In genomic region chr5:149510323-149510722, GRCm38 (mm10) we compare ENCODE assay signal across 30 mouse cellular contexts. TPM values are rescaled to one million over a fixed set of nuclear protein-coding genes. Genes with fewer than 3 reads are reported as not detected.
DNase-seq lines count a peak whose midpoint lies in the region; ATAC-seq and TF ChIP-seq lines count a peak whose summit lies in the region.
"Had no signal": no experiment of that assay in that cellular context is flagged by ENCODE, and none has a peak within 500 bp of the region (broad histone marks: within the 10 kb centered on the region; RNA-seq: fewer than 3 reads in every experiment).

No protein-coding gene starts in this region.

- H3K9ac ChIP-seq in hindbrain, embryonic 13.5 days, result no peak overlapping the region
- no peak overlapping the region for H3K9ac ChIP-seq in hindbrain, embryonic 16.5 days (ENCODE audit: low read depth, low read length)
- H3K9ac ChIP-seq in forebrain, embryonic 13.5 days, result no peak overlapping the region
- no peak overlapping the region for H3K9ac ChIP-seq in neural tube, embryonic 13.5 days
- H3K9ac ChIP-seq: embryonic facial prominence, embryonic 12.5 days; heart, embryonic 13.5 days; limb, embryonic 13.5 days; lung, embryonic 15.5 days had no signal

- no peak for TF ChIP-seq CTCF in brain, embryonic 14.5 days (IDR thresholded peaks at IDR 0.05; ENCODE audit: borderline replicate concordance, extremely low read depth, insufficient read depth, insufficient read length)
- no peak for TF ChIP-seq CTCF in layer of hippocampus, adult 2 months (conservative IDR thresholded peaks at IDR 0.05)

- H3K9me3 ChIP-seq in hindbrain, embryonic 13.5 days, result no peaks in the 10 kb centered on the region
- H3K9me3 ChIP-seq in hindbrain, embryonic 16.5 days (ENCODE audit: control insufficient read depth, low read length), result no peaks in the 10 kb centered on the region
- H3K9me3 ChIP-seq in forebrain, embryonic 13.5 days (replicated peaks), result no peaks in the 10 kb centered on the region
- no peaks in the 10 kb centered on the region for H3K9me3 ChIP-seq in neural tube, embryonic 13.5 days
- H3K9me3 ChIP-seq: embryonic facial prominence, embryonic 12.5 days; limb, embryonic 13.5 days; lung, embryonic 15.5 days had no signal

- no peaks in the 10 kb centered on the region for H3K36me3 ChIP-seq in hindbrain, embryonic 13.5 days
- H3K36me3 ChIP-seq in hindbrain, embryonic 16.5 days (ENCODE audit: control insufficient read depth, insufficient read depth, low read length), result no peaks in the 10 kb centered on the region
- no peaks in the 10 kb centered on the region for H3K36me3 ChIP-seq in forebrain, embryonic 13.5 days (ENCODE audit: poor library complexity, severe bottlenecking)
- H3K36me3 ChIP-seq in neural tube, embryonic 13.5 days, result no peaks in the 10 kb centered on the region
- H3K36me3 ChIP-seq: embryonic facial prominence, embryonic 12.5 days; heart, embryonic 13.5 days; limb, embryonic 13.5 days; lung, embryonic 15.5 days had no signal

- 47% methylated on average over 13 of the region's 13 CpGs for whole genome bisulfite sequencing in hindbrain, embryonic 13.5 days
- WGBS in hindbrain, embryonic 16.5 days, result 48% methylated on average over 13 of the region's 13 CpGs
- WGBS in forebrain, embryonic 13.5 days, result 30% methylated on average over 13 of the region's 13 CpGs
- 26% methylated on average over 13 of the region's 13 CpGs for WGBS in neural tube, embryonic 13.5 days

- peak overlapping the region; percentile 65 for H3K27ac ChIP-seq in hindbrain, embryonic 13.5 days
- H3K27ac ChIP-seq in hindbrain, embryonic 16.5 days (ENCODE audit: low read depth, low read length), result no peak overlapping the region
- H3K27ac ChIP-seq in forebrain, embryonic 13.5 days, result peak overlapping the region; percentile 51
- H3K27ac ChIP-seq in neural tube, embryonic 13.5 days (replicated peaks), result peak overlapping the region; percentile 68
- no peak overlapping the region for H3K27ac ChIP-seq in layer of hippocampus, adult 2 months
- H3K27ac ChIP-seq: embryonic facial prominence, embryonic 12.5 days; heart, adult 2 months; heart, embryonic 13.5 days; left cerebral cortex, adult 2 months; limb, embryonic 13.5 days; lung, embryonic 15.5 days had no signal

- ATAC-seq in hindbrain, embryonic 13.5 days (ENCODE audit: low FRiP score), result no peak
- no peak for ATAC-seq in hindbrain, embryonic 16.5 days
- ATAC-seq in forebrain, embryonic 13.5 days, result no peak
- no peak for ATAC-seq in neural tube, embryonic 13.5 days (ENCODE audit: low read depth)
- ATAC-seq in cerebellum, adult (ENCODE audit: insufficient number of reproducible peaks, low FRiP score, low TSS enrichment), result no peak
- ATAC-seq: CD4-positive, CD25-positive, alpha-beta regulatory T cell, adult 4 months; midbrain, embryonic 16.5 days had no signal

- peaks cover 34% of the 10 kb centered on the region for H3K4me1 ChIP-seq in hindbrain, embryonic 13.5 days (replicated peaks)
- H3K4me1 ChIP-seq in hindbrain, embryonic 16.5 days (ENCODE audit: control insufficient read depth, insufficient read depth, low read depth, low read length), result peaks cover 20% of the 10 kb centered on the region
- H3K4me1 ChIP-seq in forebrain, embryonic 13.5 days, result peaks cover 48% of the 10 kb centered on the region
- H3K4me1 ChIP-seq in neural tube, embryonic 13.5 days (replicated peaks), result peaks cover 40% of the 10 kb centered on the region

- H3K4me2 ChIP-seq in hindbrain, embryonic 13.5 days, result 0 out of 2 replicates have a peak overlapping the region, but pooled peaks have one; percentile 0
- H3K4me2 ChIP-seq in hindbrain, embryonic 16.5 days (ENCODE audit: low read length), result no peak overlapping the region
- no peak overlapping the region for H3K4me2 ChIP-seq in forebrain, embryonic 13.5 days
- H3K4me2 ChIP-seq in neural tube, embryonic 13.5 days, result 0 out of 2 replicates have a peak overlapping the region, but pooled peaks have one; percentile 4
- H3K4me2 ChIP-seq: embryonic facial prominence, embryonic 12.5 days; heart, embryonic 13.5 days; limb, embryonic 13.5 days; liver, embryonic 11.5 days; lung, embryonic 15.5 days; midbrain, embryonic 11.5 days had no signal

- H3K27me3 ChIP-seq in hindbrain, embryonic 13.5 days, result no peaks in the 10 kb centered on the region
- H3K27me3 ChIP-seq in hindbrain, embryonic 16.5 days (replicated peaks; ENCODE audit: control insufficient read depth, insufficient read depth, low read length), result no peaks in the 10 kb centered on the region; the same call in 1 of the 2 replicates
- no peaks in the 10 kb centered on the region for H3K27me3 ChIP-seq in forebrain, embryonic 13.5 days
- no peaks in the 10 kb centered on the region for H3K27me3 ChIP-seq in neural tube, embryonic 13.5 days
- H3K27me3 ChIP-seq: embryonic facial prominence, embryonic 12.5 days; heart, embryonic 13.5 days; limb, embryonic 13.5 days; lung, embryonic 15.5 days had no signal

- peak; percentile 76 for DNase-seq in brain, embryonic 14.5 days (ENCODE audit: low read depth)
- DNase-seq in yolk sac, embryonic 10.5 days (ENCODE audit: low spot score), result no peak
- no peak for DNase-seq in layer of hippocampus, adult 2 months (ENCODE audit: low spot score in 2 of 2)
- DNase-seq: adrenal gland, postnatal 25 days; cerebellum, adult 8-10 months; cerebellum, postnatal 36 days; heart, adult 2 months; heart, postnatal 10 days; kidney, adult 9 months; kidney, postnatal 14 days; thymus, adult 2 months; thymus, postnatal 4 days had no signal

- no peak for TF ChIP-seq POLR2A in brain, embryonic 14.5 days (IDR thresholded peaks at IDR 0.05; ENCODE audit: borderline replicate concordance, extremely low read depth, insufficient read depth, insufficient read length, poor library complexity, severe bottlenecking)

- no peak overlapping the region for H3K4me3 ChIP-seq in hindbrain, embryonic 13.5 days
- no peak overlapping the region for H3K4me3 ChIP-seq in hindbrain, embryonic 16.5 days (ENCODE audit: low read length)
- H3K4me3 ChIP-seq in forebrain, embryonic 13.5 days, result no peak overlapping the region
- H3K4me3 ChIP-seq in neural tube, embryonic 13.5 days, result no peak overlapping the region
- no peak overlapping the region for H3K4me3 ChIP-seq in layer of hippocampus, adult 2 months
- H3K4me3 ChIP-seq: embryonic facial prominence, embryonic 12.5 days; heart, adult 2 months; heart, embryonic 13.5 days; left cerebral cortex, adult 2 months; limb, embryonic 13.5 days; lung, embryonic 15.5 days had no signal

RNA-seq across cellular contexts. Expression of gene Wdr95, which starts 18.2 kb away (rescaled TPM):
- 0.10 and 0.84 TPM in 2 replicates for polyA plus RNA-seq in hindbrain, embryonic 13.5 days (2015; fragmentation: Nextera tagmentation; extraction: Ambion mirVana)
- 0.24 TPM in 2 replicates for polyA plus RNA-seq in hindbrain, embryonic 16.5 days (2015; fragmentation: Nextera tagmentation; extraction: Ambion mirVana)
- polyA plus RNA-seq in brain, embryonic 14.5 days (2012; rRNA removed), result 0.37 and 0.42 TPM in 2 replicates
- polyA plus RNA-seq in forebrain, embryonic 13.5 days (2015; fragmentation: Nextera tagmentation; extraction: Ambion mirVana), result 0.41 and 0.68 TPM in 2 replicates
- 0.60 and 0.96 TPM in 2 replicates for polyA plus RNA-seq in neural tube, embryonic 13.5 days (2015; fragmentation: Nextera tagmentation; extraction: Ambion mirVana)
- 1 to 10 TPM in 1 of 2 experiments, under 1 TPM in 1; 0.41 to 1.0 TPM for total RNA-seq in layer of hippocampus, adult 2 months (2021)
- total RNA-seq: adrenal gland, postnatal 25 days; gastrocnemius, adult 8-10 months; heart, adult 2 months; heart, postnatal 10 days; hematopoietic stem cell, adult 5-6 weeks; megakaryocyte progenitor cell, adult 5-6 weeks had no signal
- polyA plus RNA-seq: CD4-positive, CD25-positive, alpha-beta regulatory T cell, adult 4 months; heart, embryonic 13.5 days; liver, embryonic 11.5 days; liver, embryonic 16.5 days had no signal

Comparison
In these comparisons a context has a peak if more than half of its experiments do, and no peak if none do; other contexts are left out.
1. H3K27ac ChIP-seq: peak in hindbrain, embryonic 13.5 days (single experiment), forebrain, embryonic 13.5 days (single experiment) and neural tube, embryonic 13.5 days (single experiment); none in hindbrain, embryonic 16.5 days (single experiment) and layer of hippocampus, adult 2 months (single experiment).
2. H3K4me2 ChIP-seq: peak in hindbrain, embryonic 13.5 days (single experiment) and neural tube, embryonic 13.5 days (single experiment); none in hindbrain, embryonic 16.5 days (single experiment) and forebrain, embryonic 13.5 days (single experiment).